Mouse (Mus musculus) megakaryocyte progenitor cell, adult 5-6 weeks (primary cell): Measurements from ENCODE around the gene Tnxb. TPM values are rescaled to one million over a fixed set of nuclear protein-coding genes. Genes with fewer than 3 reads are reported as not detected.
"Not testable (repeated sequence)": the region's sequence is repeated elsewhere in the genome, so short reads cannot be mapped to it uniquely, and the experiment has no call there.

Experiments
- ATAC-seq: replicated peaks from 2 replicates; pipeline ENCODE4 v1.8.0; 2016; ENCODE audit warnings: mild to moderate bottlenecking, moderate TSS enrichment, inconsistent platforms; ENCODE audit not compliant: poor library complexity
- total RNA-seq, 2 experiments: library from RNA; stranded (forward) in 1 of 2; stranded (reverse) in 1 of 2; fragments of 157-497, 149-512 nt in 1 of 2; fragments of 200-1000 nt in 1 of 2; gene quantifications; 2 replicates each; pipeline versions ENCODE4 v1.2.3 to v1.2.4; 2015 to 2017

The Tnxb gene
- total RNA-seq, 2 experiments from 2014 or later, result not detected

GRCm38 (mm10) chr17:34681881-34682536 lies 11.7 kb downstream of the Tnxb start:
- no peak for ATAC-seq

- no peak for ATAC-seq
Observed at GRCm38 (mm10) chr17:34683179-34683578, 12.8 kb downstream of the Tnxb start.

DNA sequence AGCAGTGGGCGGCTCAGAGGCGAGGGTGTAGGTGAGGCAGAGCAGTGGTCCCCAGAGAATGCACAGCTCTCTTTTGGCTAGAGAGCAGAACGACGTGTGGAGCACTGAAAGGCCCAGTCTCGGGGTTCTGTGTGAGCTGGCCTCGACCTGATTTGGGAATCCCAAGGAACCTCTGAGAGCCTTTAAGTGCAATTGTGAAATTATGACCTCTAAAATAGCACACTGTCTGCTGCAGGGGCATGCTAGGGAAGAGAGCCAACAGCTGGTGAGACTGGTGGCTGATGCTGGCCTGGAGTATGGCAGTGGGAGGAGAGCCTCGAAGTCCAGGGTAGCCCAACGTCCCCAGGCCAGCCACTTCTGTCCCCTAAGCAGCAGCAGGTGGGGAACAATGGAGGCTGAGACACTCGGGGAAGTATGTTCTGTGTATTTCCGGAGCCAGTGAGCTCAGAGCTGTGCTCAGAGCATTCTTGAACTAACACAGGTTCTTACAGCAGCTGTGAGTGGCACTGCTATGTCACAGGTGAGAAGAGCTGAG lies 13.4 kb downstream of the Tnxb start:
- no peak for ATAC-seq

GRCm38 (mm10) chr17:34684253-34684893 lies 14.0 kb downstream of the Tnxb start:
- no peak for ATAC-seq

- ATAC-seq, result peak; percentile 52
Observed at GRCm38 (mm10) chr17:34685120-34686110, 15.1 kb downstream of the Tnxb start.

DNA sequence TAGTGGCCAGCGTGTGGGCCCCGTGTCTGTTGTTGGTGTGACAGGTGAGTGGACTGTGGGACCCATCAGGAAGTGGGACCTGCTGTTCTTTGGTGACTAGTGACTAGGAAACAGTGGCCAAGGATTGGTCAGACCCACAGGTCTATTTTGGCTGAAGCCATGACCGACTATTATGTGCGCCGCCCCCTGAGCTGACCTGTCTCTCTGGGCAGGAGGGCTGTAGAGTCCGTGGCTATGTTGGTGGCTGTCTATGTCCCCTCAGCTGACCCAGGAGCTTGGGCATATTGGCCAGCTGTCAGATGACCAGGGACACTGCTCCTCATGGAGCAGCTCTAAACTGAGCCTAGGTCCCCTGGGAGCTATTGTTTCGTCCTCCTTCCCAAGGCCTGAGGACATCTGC lies 18.6 kb downstream of the Tnxb start:
- ATAC-seq, result no peak

- ATAC-seq, result no peak
Observed at GRCm38 (mm10) chr17:34690458-34690857, 20.1 kb downstream of the Tnxb start.

- no peak for ATAC-seq
Observed at GRCm38 (mm10) chr17:34692906-34693305, 22.6 kb downstream of the Tnxb start.

- no peak for ATAC-seq
Observed at GRCm38 (mm10) chr17:34699575-34700408, 29.5 kb downstream of the Tnxb start.

GRCm38 (mm10) chr17:34700671-34701071 lies 30.3 kb downstream of the Tnxb start:
- ATAC-seq, result 0 out of 2 replicates have a peak, but pooled peaks have one; percentile 26

DNA sequence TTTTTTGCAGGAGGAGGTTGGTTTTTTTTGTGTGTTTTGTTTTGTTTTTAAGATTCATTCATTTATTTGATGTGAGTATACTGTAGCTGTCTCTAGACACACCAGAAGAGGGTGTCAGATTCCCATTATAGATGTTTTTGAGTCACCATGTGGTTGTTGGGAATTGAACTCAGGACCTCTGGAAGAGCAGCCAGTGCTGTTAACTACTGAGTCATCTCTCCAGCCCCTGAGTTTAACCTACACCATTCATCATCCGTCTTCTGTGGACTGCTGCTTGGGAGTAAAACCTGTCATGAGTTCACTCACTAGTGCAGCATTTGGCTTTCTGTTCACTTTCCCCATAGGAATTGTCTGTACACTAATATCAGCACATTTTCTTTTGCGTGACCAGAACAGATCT lies 36.1 kb downstream of the Tnxb start:
- not testable (repeated sequence) for ATAC-seq

- ATAC-seq, result peak; percentile 80
Observed at GRCm38 (mm10) chr17:34712951-34713350, 42.6 kb downstream of the Tnxb start.

DNA sequence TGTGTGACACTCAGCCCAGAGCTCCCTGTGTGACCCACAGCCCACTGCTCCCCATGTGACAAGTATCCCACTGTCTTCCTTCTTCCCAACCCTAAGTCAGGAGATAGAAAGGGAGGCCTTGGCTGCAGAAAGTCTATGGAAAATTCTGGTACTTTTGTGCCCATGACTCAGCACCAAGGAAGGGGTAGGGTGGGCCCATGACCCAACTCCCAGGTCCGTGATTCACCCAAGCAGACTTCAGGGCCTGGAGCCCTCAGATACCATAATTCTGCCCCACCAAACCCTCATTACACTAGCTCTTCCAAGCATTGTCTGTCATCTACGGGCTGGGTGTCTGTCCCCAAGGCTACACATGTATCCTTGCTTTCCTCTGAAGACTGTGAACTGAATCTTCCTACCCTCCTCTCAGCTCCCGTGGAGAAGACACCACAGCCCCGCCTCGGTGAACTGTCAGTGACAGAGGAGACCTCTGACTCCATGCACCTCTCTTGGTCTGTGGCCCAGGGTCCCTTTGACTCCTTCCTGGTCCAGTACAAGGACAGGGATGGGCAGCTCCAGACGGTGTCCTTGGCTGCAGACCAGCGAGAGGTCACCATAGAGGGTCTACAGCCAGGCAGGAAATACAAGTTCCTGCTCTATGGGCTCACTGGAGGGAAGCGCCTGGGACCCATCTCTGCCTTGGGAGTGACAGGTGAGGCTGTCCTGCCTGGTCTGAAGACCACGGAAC lies 44.0 kb downstream of the Tnxb start:
- not testable (repeated sequence) for ATAC-seq

DNA sequence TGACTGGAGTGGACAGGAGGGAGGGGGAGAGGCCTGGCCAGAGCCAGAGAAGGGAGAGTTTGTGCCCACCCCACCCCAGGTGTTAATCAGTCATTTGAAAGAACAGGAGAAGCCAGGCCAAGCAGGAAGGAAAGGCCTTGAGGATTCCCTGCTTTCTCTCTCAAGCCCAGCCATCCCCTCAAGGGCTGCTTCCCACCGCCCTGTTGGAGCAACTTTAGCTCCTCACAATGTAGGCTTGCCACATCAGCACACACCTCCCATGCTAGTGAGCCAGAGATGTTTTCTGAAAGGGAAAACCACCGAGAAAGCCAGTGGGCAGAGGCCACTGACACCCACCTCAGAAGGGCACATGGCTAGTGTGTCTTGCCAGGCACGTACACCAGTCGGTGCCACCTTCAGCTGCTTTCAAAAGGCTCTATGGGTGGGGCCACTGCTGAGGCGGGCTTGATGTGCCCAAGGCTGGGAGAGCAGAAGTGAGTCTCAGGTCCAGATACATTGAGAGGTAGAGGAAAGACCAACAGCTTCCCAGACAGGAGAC lies 44.6 kb downstream of the Tnxb start:
- ATAC-seq, result not testable (repeated sequence)

DNA sequence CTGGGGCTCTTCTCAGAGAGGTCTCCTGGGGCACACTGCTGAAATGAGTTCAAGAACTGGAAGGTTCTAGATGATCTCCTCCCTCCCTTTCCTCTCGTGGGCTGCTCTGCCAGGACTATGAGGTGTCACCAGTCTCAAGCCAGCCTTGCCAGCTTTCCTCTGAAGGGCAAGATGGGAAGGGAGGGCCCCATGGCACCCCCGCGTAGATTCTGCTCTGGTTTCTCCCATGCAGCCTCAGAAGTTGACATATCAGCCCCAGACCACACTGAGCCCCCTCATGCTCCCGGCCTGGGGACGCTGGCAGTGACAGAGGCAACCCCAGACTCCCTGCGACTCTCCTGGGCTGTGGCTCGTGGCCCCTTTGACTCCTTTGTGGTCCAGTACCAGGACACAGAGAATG lies 45.1 kb downstream of the Tnxb start:
- not testable (repeated sequence) for ATAC-seq

DNA sequence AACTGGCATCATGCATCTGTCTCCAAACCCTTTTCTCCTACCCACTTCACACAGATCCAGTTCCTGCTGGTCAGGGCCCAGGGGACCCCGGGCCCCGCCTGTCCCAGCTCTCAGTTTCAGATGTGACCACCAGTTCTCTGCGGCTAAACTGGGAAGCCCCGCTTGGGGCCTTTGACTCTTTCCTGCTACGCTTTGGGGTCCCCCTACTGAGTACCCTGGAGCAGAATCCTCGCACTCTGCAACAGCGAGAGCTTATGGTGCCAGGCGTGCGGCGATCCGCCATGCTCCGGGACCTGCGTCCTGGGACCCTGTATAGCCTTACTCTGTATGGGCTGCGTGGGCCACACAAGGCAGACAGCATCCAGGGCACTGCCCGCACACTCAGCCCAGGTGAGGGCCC lies 45.9 kb downstream of the Tnxb start:
- ATAC-seq, result no peak

DNA sequence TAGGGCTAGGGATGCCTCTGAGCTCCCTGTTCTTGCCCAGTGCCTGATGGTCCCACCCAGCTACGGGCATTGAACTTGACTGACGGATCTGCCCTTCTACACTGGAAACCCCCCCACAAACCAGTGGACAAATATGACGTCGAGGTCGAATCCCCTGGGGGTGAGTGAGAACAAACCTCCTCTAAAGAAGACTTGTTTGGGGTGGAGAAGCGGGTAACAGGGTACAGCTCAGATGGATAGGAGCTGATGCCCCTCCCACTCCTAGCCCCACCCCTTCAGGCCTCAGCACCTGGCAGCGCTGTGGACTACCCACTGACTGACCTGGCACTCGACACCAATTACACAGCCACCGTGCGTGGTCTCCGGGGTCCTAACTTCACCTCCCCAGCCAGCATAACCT lies 47.1 kb downstream of the Tnxb start:
- ATAC-seq, result no peak

GRCm38 (mm10) chr17:34719886-34720285 lies 49.6 kb downstream of the Tnxb start:
- ATAC-seq, result not testable (repeated sequence)

GRCm38 (mm10) chr17:34722238-34722637 lies 51.9 kb downstream of the Tnxb start:
- ATAC-seq, result not testable (repeated sequence)
